Mouse (Mus musculus): Measurements from ENCODE around the gene Gm20662. TPM values are rescaled to one million over a fixed set of nuclear protein-coding genes. Genes with fewer than 3 reads are reported as not detected.

Gene Gm20662
- polyA plus RNA-seq, 1 experiment = 1.7 TPM

DNA sequence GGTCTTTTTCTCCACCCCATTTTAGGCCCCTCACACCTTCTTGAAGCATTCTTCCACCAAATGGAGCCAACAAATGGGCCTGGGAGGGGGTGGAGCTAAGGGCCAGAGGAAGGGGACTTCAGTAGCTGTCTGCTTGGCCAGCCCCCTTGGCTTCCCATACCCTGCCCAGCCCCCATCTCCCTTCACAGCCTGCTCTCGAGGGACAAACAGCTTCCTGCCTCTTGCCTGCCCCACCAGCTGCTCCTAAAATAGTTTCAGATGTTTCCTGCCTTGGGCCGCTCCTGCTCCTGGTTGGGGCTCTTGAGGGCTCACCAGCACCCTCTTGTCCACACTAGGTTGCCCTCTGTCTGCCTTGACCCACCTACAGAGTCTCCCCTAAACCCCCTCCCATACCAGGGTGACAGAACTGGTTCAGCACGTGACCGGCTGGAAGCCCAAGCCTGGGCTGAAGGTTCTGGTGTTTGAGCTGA, 12.7 kb upstream of the Gm20662 start:
- H3K36me3 ChIP-seq (ENCODE audit: control insufficient read depth, insufficient read depth, low read length) = peaks cover 27% of the 10 kb centered on the region
- no peak overlapping the region for H3K4me3 ChIP-seq (ENCODE audit: extremely low read depth, insufficient read depth, insufficient read length)
- TF ChIP-seq CTCF (IDR thresholded peaks at IDR 0.05; ENCODE audit: extremely low read depth, insufficient read depth, insufficient read length, insufficient replicate concordance) (no peak), POLR2A (IDR thresholded peaks at IDR 0.05; ENCODE audit: low read depth, low read length) (no peak)
- WGBS = 16% methylated on average over 4 of the region's 4 CpGs
- peak overlapping the region; percentile 83 for H3K27ac ChIP-seq (ENCODE audit: insufficient read depth, low read length)
- H3K27me3 ChIP-seq (ENCODE audit: control insufficient read depth, insufficient read depth, low read length) = no peaks in the 10 kb centered on the region
- DNase-seq (ENCODE audit: low read depth in 1 of 2, low spot score in 2 of 2) = peak in 1 of 2 experiments; percentile 59
- H3K4me1 ChIP-seq (ENCODE audit: control insufficient read depth, insufficient read depth, insufficient read length) = peaks cover 34% of the 10 kb centered on the region

DNA sequence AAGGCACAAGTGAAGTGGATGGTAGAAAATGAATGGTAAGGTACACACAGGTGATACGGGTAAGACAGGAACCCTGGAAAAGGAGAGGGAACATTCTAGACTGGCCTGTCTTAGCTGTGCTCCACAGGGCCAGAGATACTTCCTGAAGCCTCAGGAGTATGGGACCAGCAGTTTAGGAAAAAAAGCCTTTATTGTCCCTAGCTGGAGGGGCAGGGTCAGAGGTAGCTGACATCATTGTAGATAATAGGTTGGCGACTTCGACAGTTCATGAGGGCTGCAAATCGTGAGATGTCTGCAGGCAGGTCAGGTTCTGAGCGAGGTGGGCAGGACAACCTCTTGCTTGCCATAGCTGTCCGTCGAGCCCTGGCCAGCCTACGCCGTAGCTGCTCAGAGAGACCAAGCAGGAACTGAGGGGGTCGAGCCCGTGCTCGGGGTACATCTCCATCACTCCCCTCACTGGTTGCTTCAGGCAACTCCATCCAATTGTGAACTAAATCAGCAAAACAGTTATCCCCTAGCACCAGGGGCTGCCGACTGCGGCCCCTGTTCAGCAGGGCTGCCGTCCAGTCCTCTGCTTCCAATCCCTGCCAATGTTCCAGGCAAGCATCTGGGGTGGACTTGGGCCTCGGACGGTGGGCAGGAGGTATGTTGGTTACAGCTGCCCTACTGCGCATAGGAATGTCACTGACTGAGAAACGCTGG, 11.9 kb upstream of the Gm20662 start:
- Histone ChIP-seq H3K4me3 (ENCODE audit: extremely low read depth, insufficient read depth, insufficient read length) (peak overlapping the region; percentile 79; the same call in 1 of the 2 replicates), H3K27ac (ENCODE audit: insufficient read depth, low read length) (peak overlapping the region; percentile 83), H3K27me3 (ENCODE audit: control insufficient read depth, insufficient read depth, low read length) (no peaks in the 10 kb centered on the region), H3K36me3 (ENCODE audit: control insufficient read depth, insufficient read depth, low read length) (peaks cover 20% of the 10 kb centered on the region), H3K4me1 (ENCODE audit: control insufficient read depth, insufficient read depth, insufficient read length) (peaks cover 34% of the 10 kb centered on the region)
- 32% methylated on average over 19 of the region's 19 CpGs for WGBS
- DNase-seq (ENCODE audit: low read depth in 1 of 2, low spot score in 2 of 2) = no peak
- TF ChIP-seq CTCF (IDR thresholded peaks at IDR 0.05; ENCODE audit: extremely low read depth, insufficient read depth, insufficient read length, insufficient replicate concordance) = no peak
- no peak for TF ChIP-seq POLR2A (IDR thresholded peaks at IDR 0.05; ENCODE audit: low read depth, low read length)

DNA sequence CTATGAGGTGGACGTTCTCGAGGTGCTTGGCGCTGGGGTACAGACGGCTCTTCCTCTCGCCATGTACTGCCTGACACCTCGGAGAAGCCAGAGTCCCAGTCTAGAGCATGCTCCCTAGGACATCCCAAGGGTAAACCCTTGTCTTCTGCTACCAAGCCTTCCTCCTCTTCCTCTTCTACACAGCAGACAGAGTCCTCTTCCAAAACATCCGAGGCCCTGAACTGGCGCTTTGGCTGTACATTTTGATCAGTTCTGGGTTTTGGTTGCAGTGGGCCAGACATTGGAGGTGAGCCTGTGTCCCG, 11.4 kb upstream of the Gm20662 start:
- peak overlapping the region; percentile 79; the same call in 1 of the 2 replicates for H3K4me3 ChIP-seq (ENCODE audit: extremely low read depth, insufficient read depth, insufficient read length)
- H3K4me1 ChIP-seq (ENCODE audit: control insufficient read depth, insufficient read depth, insufficient read length) = peaks cover 34% of the 10 kb centered on the region
- 23% methylated on average over 9 of the region's 9 CpGs for WGBS
- H3K36me3 ChIP-seq (ENCODE audit: control insufficient read depth, insufficient read depth, low read length) = peaks cover 15% of the 10 kb centered on the region
- H3K27ac ChIP-seq (ENCODE audit: insufficient read depth, low read length) = peak overlapping the region; percentile 82
- no peak for DNase-seq (ENCODE audit: low read depth in 1 of 2, low spot score in 2 of 2)
- H3K27me3 ChIP-seq (ENCODE audit: control insufficient read depth, insufficient read depth, low read length) = no peaks in the 10 kb centered on the region
- TF ChIP-seq POLR2A (IDR thresholded peaks at IDR 0.05; ENCODE audit: low read depth, low read length) = no peak
- no peak for TF ChIP-seq CTCF (IDR thresholded peaks at IDR 0.05; ENCODE audit: extremely low read depth, insufficient read depth, insufficient read length, insufficient replicate concordance)

DNA sequence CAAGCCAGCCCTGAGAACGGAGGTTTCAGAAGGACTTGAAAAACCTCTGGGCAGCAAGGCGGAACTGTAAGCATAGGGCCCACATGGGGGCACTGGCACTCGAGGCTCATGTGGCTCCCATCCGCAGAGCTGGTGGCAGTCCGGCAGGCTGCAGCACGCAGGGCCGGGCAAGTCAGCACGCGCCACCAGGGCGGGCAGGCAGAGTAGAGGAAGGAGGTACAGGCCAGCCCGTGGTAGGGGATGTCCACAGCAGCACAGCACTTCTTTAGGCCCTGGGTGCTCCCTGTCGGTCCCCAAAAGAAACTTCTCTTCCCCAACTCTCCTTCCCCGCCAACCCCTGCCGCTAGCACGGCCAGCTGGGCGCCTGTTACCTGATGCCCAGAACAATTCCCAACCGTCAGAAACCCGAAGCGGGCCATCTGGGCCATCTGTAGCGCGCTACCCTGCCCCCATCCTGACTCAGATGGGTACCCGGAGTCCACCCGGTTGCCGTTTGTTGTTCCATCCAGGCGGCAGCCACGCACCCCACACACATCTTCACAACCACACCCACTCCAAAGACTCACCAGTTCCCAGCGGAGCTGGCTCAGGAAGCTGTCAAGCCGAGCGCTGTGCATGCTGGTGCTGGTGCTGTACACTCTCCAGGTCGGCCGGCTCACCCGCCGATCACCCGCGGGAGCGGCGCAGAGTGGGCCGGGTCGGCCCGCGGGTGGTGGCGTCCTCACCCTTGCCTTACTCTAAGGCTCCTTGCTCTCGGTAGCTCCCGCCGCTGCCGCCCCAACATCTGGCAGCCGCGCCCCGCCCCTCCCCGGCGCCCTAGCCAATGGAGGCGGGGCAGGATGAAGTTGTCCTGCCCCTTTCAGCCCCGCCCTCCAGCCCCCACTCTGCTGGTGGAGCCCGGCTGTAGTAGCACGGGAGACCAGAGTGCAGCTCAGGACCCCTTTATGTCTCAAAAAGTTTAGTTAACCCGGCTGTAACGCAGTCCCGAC, 10.7 kb upstream of the Gm20662 start, which contains the start of gene Inka1:
Inka1 (minus strand) TSS at position 749 of the 989 bp plus-strand sequence.
- H3K27ac ChIP-seq (ENCODE audit: insufficient read depth, low read length) = peak within 1 kb of the TSS; percentile 82
- TF ChIP-seq POLR2A (IDR thresholded peaks at IDR 0.05; ENCODE audit: low read depth, low read length) = peak; percentile 31
- no peak for TF ChIP-seq CTCF (IDR thresholded peaks at IDR 0.05; ENCODE audit: extremely low read depth, insufficient read depth, insufficient read length, insufficient replicate concordance)
- H3K27me3 ChIP-seq (ENCODE audit: control insufficient read depth, insufficient read depth, low read length) = no peaks in the 10 kb centered on the region
- 1% methylated on average over 57 of the region's 58 CpGs for WGBS
- H3K36me3 ChIP-seq (ENCODE audit: control insufficient read depth, insufficient read depth, low read length) = peaks cover 12% of the 10 kb centered on the region
- DNase-seq (ENCODE audit: low read depth in 1 of 2, low spot score in 2 of 2) = peak; percentile 70 to 90
- peaks cover 34% of the 10 kb centered on the region for H3K4me1 ChIP-seq (ENCODE audit: control insufficient read depth, insufficient read depth, insufficient read length)
- H3K4me3 ChIP-seq (ENCODE audit: extremely low read depth, insufficient read depth, insufficient read length) = peak within 1 kb of the TSS; percentile 79

DNA sequence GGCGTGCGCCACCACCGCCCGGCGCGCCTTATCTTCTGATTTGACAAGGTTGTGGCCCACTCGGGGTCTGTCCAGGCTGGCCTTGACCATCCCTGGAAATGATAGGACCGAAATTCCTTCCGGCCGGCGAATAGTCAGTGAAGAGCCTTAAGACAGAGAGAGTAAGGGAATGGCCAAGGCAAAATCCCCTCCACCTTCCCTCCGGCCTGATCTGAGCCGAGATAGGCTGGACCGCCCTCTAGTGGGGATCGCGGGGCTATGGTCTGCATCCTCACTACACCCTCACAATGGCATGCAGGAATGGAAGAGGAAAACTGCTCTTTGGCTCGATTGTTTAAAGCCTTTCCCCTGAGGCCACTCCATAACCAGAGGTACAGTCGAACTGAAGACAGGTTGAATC, 9.8 kb upstream of the Gm20662 start:
- Histone ChIP-seq H3K27me3 (ENCODE audit: control insufficient read depth, insufficient read depth, low read length) (no peaks in the 10 kb centered on the region), H3K27ac (ENCODE audit: insufficient read depth, low read length) (no peak overlapping the region), H3K4me1 (ENCODE audit: control insufficient read depth, insufficient read depth, insufficient read length) (peaks cover 34% of the 10 kb centered on the region), H3K36me3 (ENCODE audit: control insufficient read depth, insufficient read depth, low read length) (peaks cover 5% of the 10 kb centered on the region), H3K4me3 (ENCODE audit: extremely low read depth, insufficient read depth, insufficient read length) (peak overlapping the region; percentile 79; the same call in 1 of the 2 replicates)
- DNase-seq (ENCODE audit: low read depth in 1 of 2, low spot score in 2 of 2) = peak; percentile 63 to 83
- TF ChIP-seq POLR2A (IDR thresholded peaks at IDR 0.05; ENCODE audit: low read depth, low read length) = no peak
- TF ChIP-seq CTCF (IDR thresholded peaks at IDR 0.05; ENCODE audit: extremely low read depth, insufficient read depth, insufficient read length, insufficient replicate concordance) = peak; percentile 92
- 1% methylated on average over 18 of the region's 18 CpGs for WGBS

DNA sequence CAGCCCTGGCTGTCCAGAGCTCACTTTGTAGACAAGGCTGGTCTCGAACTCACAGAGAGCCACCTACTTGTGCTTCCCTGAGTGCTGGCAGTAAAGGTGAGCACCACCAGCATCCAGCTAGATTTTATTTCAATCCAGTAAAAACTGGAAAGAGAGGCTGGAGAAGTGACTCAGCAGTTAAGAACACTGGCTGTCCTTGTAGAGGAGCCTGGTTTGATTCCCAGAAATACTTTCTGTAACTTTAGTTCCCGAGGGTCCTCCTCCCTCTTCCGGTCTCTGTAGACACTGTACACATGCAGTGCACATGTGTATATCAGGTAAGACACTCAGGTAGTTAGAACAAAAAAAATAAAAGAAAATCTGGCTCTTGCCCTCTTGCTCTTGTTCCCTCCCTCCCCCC, 8.2 kb upstream of the Gm20662 start:
- H3K27me3 ChIP-seq (ENCODE audit: control insufficient read depth, insufficient read depth, low read length) = no peaks in the 10 kb centered on the region
- TF ChIP-seq CTCF (IDR thresholded peaks at IDR 0.05; ENCODE audit: extremely low read depth, insufficient read depth, insufficient read length, insufficient replicate concordance) (no peak), POLR2A (IDR thresholded peaks at IDR 0.05; ENCODE audit: low read depth, low read length) (no peak)
- DNase-seq (ENCODE audit: low read depth in 1 of 2, low spot score in 2 of 2) = no peak
- H3K4me1 ChIP-seq (ENCODE audit: control insufficient read depth, insufficient read depth, insufficient read length) = peaks cover 22% of the 10 kb centered on the region
- no peak overlapping the region for H3K27ac ChIP-seq (ENCODE audit: insufficient read depth, low read length)
- no peak overlapping the region for H3K4me3 ChIP-seq (ENCODE audit: extremely low read depth, insufficient read depth, insufficient read length)
- 59% methylated on average over 3 of the region's 3 CpGs for WGBS
- 0 out of 2 replicates have a peak, but pooled peaks cover 1% of the 10 kb centered on the region for H3K36me3 ChIP-seq (ENCODE audit: control insufficient read depth, insufficient read depth, low read length)
